Mouse (Mus musculus) CH12.LX (cell line): Measurements from ENCODE around the gene Hs1bp3. TPM values are rescaled to one million over a fixed set of nuclear protein-coding genes. Genes with fewer than 3 reads are reported as not detected.
A peak's percentile ranks its signal among the peaks of the same experiment; 100 is the strongest.

ENCODE experiments used
- DNase-seq: peaks from one replicate; pipeline ENCODE4 v3.0.0-alpha.2; 2013; ENCODE audit errors: extremely low read depth
- H3K27ac ChIP-seq: 2 replicates; pipeline ENCODE4 v1.5.1; 2012; ENCODE audit warnings: low read depth, mild to moderate bottlenecking, control low read depth, moderate library complexity; ENCODE audit not compliant: insufficient read depth
- H3K27me3 ChIP-seq: replicated peaks from 2 replicates; pipeline ENCODE3; 2012; ENCODE audit warnings: inconsistent platforms
- H3K36me3 ChIP-seq, 2 experiments: replicated peaks in 1 of 2; 2 replicates each; pipeline versions ENCODE3 to v1.6.1; 2012; ENCODE audit warnings: inconsistent platforms in 1 of 2, low read length in 1 of 2, mild to moderate bottlenecking in 1 of 2, mixed read lengths in 1 of 2, moderate library complexity in 1 of 2; ENCODE audit not compliant: control insufficient read depth in 1 of 2, insufficient read depth in 1 of 2
- H3K4me1 ChIP-seq, 2 experiments: 2 replicates each; pipeline ENCODE4 v1.6.1; 2012; ENCODE audit warnings: inconsistent platforms in 1 of 2, moderate library complexity in 1 of 2; ENCODE audit not compliant: insufficient read depth in 2 of 2, control insufficient read depth in 1 of 2
- H3K4me2 ChIP-seq: 2 replicates; pipeline ENCODE4 v1.6.1; 2012; ENCODE audit warnings: low read depth, mild to moderate bottlenecking, control low read depth; ENCODE audit not compliant: poor library complexity, insufficient read depth, severe bottlenecking
- H3K4me3 ChIP-seq, 3 experiments: fragments of 150-350 bp in 1 of 3; sonication (generic) in 1 of 3; replicated peaks in 1 of 3; 2 replicates each; pipeline versions ENCODE3 to v1.5.1; 2011 to 2012; ENCODE audit warnings: low read depth in 2 of 3, low read length in 2 of 3, mild to moderate bottlenecking in 2 of 3, moderate library complexity in 2 of 3, control low read depth in 1 of 3, improper control_type of control experiment in 1 of 3, inconsistent platforms in 1 of 3, mixed read lengths in 1 of 3; ENCODE audit not compliant: poor library complexity in 1 of 3
- H3K79me2 ChIP-seq: replicated peaks from 2 replicates; pipeline ENCODE4 v1.6.1; 2012; ENCODE audit warnings: mild to moderate bottlenecking, moderate library complexity; ENCODE audit not compliant: control insufficient read depth, poor library complexity, insufficient read depth, severe bottlenecking; ENCODE audit errors: extremely low read depth
- H3K9ac ChIP-seq: 2 replicates; pipeline ENCODE4 v1.6.1; 2012; ENCODE audit warnings: low read depth, mild to moderate bottlenecking, control low read depth, moderate library complexity; ENCODE audit not compliant: insufficient read depth
- H3K9me3 ChIP-seq: replicated peaks from 2 replicates; pipeline ENCODE3; 2012; ENCODE audit warnings: low read length, inconsistent platforms, mixed read lengths
- CTCF ChIP-seq, 2 experiments: IDR thresholded peaks in 1 of 2; conservative IDR thresholded peaks in 1 of 2; 2 replicates each; pipeline ENCODE4 v1.5.1; 2011 to 2012; ENCODE audit warnings: low read depth in 2 of 2, low read length in 2 of 2, improper control_type of control experiment in 1 of 2, inconsistent platforms in 1 of 2, mild to moderate bottlenecking in 1 of 2, moderate library complexity in 1 of 2
- E2F4 ChIP-seq: IDR thresholded peaks from 2 replicates; pipeline ENCODE4 v1.6.1; 2011; ENCODE audit warnings: low read depth, low read length, improper control_type of control experiment; ENCODE audit not compliant: insufficient replicate concordance
- JUND ChIP-seq: conservative IDR thresholded peaks from 2 replicates; pipeline ENCODE4 v1.6.1; 2011; ENCODE audit warnings: low read depth, low read length, improper control_type of control experiment
- KAT2A ChIP-seq: IDR thresholded peaks from 2 replicates; pipeline ENCODE4 v1.6.1; 2012; ENCODE audit warnings: low read length, improper control_type of control experiment, inconsistent platforms; ENCODE audit not compliant: insufficient replicate concordance
- MAX ChIP-seq: IDR thresholded peaks from 2 replicates; pipeline ENCODE4 v1.6.1; 2011; ENCODE audit warnings: low read length, improper control_type of control experiment
- MEF2A ChIP-seq: IDR thresholded peaks from 2 replicates; pipeline ENCODE4 v1.6.1; 2014; ENCODE audit warnings: low read depth, mild to moderate bottlenecking, inconsistent platforms, low read length, improper control_type of control experiment, borderline replicate concordance
- MXI1 ChIP-seq: IDR thresholded peaks from 2 replicates; pipeline ENCODE4 v1.6.1; 2011; ENCODE audit warnings: mild to moderate bottlenecking, low read depth, low read length, improper control_type of control experiment
- NRF1 ChIP-seq: IDR thresholded peaks from 2 replicates; pipeline ENCODE4 v1.6.1; 2014; ENCODE audit warnings: low read depth, mild to moderate bottlenecking, inconsistent platforms, low read length, improper control_type of control experiment, moderate library complexity
- SIN3A ChIP-seq: IDR thresholded peaks from 2 replicates; pipeline ENCODE4 v1.6.1; 2012; ENCODE audit warnings: low read length, improper control_type of control experiment, inconsistent platforms
- SMC3 ChIP-seq: IDR thresholded peaks from 2 replicates; pipeline ENCODE4 v1.6.1; 2011; ENCODE audit warnings: low read depth, low read length, improper control_type of control experiment
- USF1 ChIP-seq: IDR thresholded peaks from 2 replicates; pipeline ENCODE4 v1.6.1; 2014; ENCODE audit warnings: low read depth, mild to moderate bottlenecking, inconsistent platforms, low read length, improper control_type of control experiment
- USF2 ChIP-seq: conservative IDR thresholded peaks from 2 replicates; pipeline ENCODE4 v1.6.1; 2011; ENCODE audit warnings: low read depth, low read length, improper control_type of control experiment
- dilution Hi-C: fragments of 300-500 bp; cut with MboI; formaldehyde crosslinking; loops from 2 replicates; pipeline ENCODE4 v1.14.3; 2020; ENCODE audit warnings: low sequenced_read_pairs; ENCODE audit not compliant: extremely low pct_unique_long_range_greater_than_20kb, extremely low pct_ligation_motif_present
- in situ Hi-C: fragments of 300-500 bp; cut with MboI; formaldehyde crosslinking; loops from 3 replicates; pipeline ENCODE4 v1.14.3; 2019; ENCODE audit warnings: low sequenced_read_pairs, low pct_ligation_motif_present, low pct_unique_long_range_greater_than_20kb, mixed read lengths
- polyA plus RNA-seq: library from polyadenylated mRNA; unstranded; fragments of >175 nt; gene quantifications from 2 replicates; pipeline ENCODE4 v1.2.1, GENCODE M21; 2012; ENCODE audit warnings: low read depth; ENCODE audit not compliant: insufficient read length
- total RNA-seq, 2 experiments: library from RNA; depleted of rRNA; stranded (reverse); fragments of 300-350 nt in 1 of 2; fragments of >200 nt in 1 of 2; gene quantifications; 2 replicates each; pipeline ENCODE4 v1.2.3; 2012 to 2014

The Hs1bp3 gene
- total and polyA plus RNA-seq, 3 experiments = 2.6 to 10.1 (median 4.7) TPM

GRCm38 (mm10) chr12:8329236-8329635 is 16.0 kb downstream of the Hs1bp3 start:
- no peak overlapping the region for H3K4me3 ChIP-seq
- no peak overlapping the region for H3K4me2 ChIP-seq
- H3K4me1 ChIP-seq = peaks cover 0 to 20% of the 10 kb centered on the region in 2 experiments; a peak in 2 of 4 replicates
- H3K79me2 ChIP-seq = no peaks in the 10 kb centered on the region
- DNase-seq = no peak
- peaks cover 22 to 92% of the 10 kb centered on the region in 2 experiments for H3K36me3 ChIP-seq
- no peaks in the 10 kb centered on the region for H3K27me3 ChIP-seq
- in situ Hi-C loops (no loop called here), dilution Hi-C loops (no loop called here)
- H3K27ac ChIP-seq = no peak overlapping the region
- 0 out of 4 replicates have a peak, but pooled peaks of 1 of the 2 experiments have one; percentile 13 for TF ChIP-seq CTCF (conservative IDR thresholded peaks at IDR 0.05 in 1 of 2, IDR thresholded peaks at IDR 0.05 in 1 of 2; ENCODE audit: low read depth in 2 of 2, low read length in 2 of 2)
- no peak for TF ChIP-seq NRF1
- TF ChIP-seq JUND = no peak
- 0 out of 2 replicates have a peak, but pooled peaks have one; percentile 3 for TF ChIP-seq SMC3
- no peak for TF ChIP-seq MXI1
- H3K9ac ChIP-seq = no peak overlapping the region
- H3K9me3 ChIP-seq = no peaks in the 10 kb centered on the region

DNA sequence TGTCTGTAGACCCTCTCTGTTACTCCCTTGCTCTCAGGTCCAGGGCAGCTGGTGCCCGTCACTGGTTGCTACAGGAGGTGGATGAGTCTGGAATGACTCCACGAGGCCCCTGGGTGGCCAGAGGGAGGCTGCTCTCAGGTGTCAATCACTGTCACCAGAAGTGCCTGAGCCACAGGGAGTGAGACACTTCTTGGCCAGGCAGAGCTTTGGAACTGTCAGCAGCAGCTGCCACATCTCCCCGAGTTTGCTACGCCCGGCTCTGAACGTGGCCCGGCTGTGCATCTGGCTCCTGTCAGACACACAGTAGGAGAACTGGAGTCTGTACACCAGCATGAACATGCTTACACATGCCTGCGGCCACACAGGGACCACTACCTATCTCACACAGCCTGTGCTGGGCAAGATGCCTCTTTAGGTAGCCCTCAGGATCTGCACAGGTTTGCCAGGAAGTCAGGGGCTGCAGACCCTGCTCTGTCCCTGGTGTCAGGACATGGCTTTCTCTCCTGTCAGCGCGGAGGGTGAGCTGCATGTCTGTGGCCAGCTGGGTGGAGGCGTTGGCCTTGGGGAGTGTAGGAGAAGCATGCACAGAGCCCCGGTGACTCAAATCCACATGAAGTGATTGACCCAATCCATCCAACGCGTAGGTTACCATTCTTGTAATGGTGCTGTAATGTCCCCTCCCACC is 18.4 kb downstream of the Hs1bp3 start:
- H3K79me2 ChIP-seq = no peaks in the 10 kb centered on the region
- H3K27ac ChIP-seq = no peak overlapping the region
- H3K9ac ChIP-seq = no peak overlapping the region
- H3K27me3 ChIP-seq = no peaks in the 10 kb centered on the region
- in situ Hi-C loops (no loop called here), dilution Hi-C loops (no loop called here)
- no peaks in the 10 kb centered on the region for H3K9me3 ChIP-seq
- peaks cover 4 to 26% of the 10 kb centered on the region in 2 experiments; a peak in 2 of 4 replicates for H3K4me1 ChIP-seq
- no peak overlapping the region for H3K4me3 ChIP-seq
- TF ChIP-seq KAT2A = no peak
- no peak for TF ChIP-seq CTCF (conservative IDR thresholded peaks at IDR 0.05 in 1 of 2, IDR thresholded peaks at IDR 0.05 in 1 of 2; ENCODE audit: low read depth in 2 of 2, low read length in 2 of 2)
- no peak for TF ChIP-seq E2F4
- no peak for TF ChIP-seq USF2
- TF ChIP-seq MAX = no peak
- no peak for TF ChIP-seq JUND
- TF ChIP-seq MXI1 = no peak
- no peak for TF ChIP-seq SMC3
- TF ChIP-seq USF1 = no peak
- TF ChIP-seq SIN3A = no peak
- TF ChIP-seq MEF2A = no peak
- H3K4me2 ChIP-seq = no peak overlapping the region
- DNase-seq = no peak
- H3K36me3 ChIP-seq = peaks cover 24 to 91% of the 10 kb centered on the region in 2 experiments
